Mouse (Mus musculus) CH12.LX (cell line): Measurements from ENCODE around the gene Palm2. TPM values are rescaled to one million over a fixed set of nuclear protein-coding genes. Genes with fewer than 3 reads are reported as not detected.

Experiments
- DNase-seq: peaks from one replicate; pipeline ENCODE4 v3.0.0-alpha.2; 2013; ENCODE audit errors: extremely low read depth
- H3K27ac ChIP-seq: 2 replicates; pipeline ENCODE4 v1.5.1; 2012; ENCODE audit warnings: low read depth, mild to moderate bottlenecking, control low read depth, moderate library complexity; ENCODE audit not compliant: insufficient read depth
- H3K27me3 ChIP-seq: replicated peaks from 2 replicates; pipeline ENCODE3; 2012; ENCODE audit warnings: inconsistent platforms
- H3K36me3 ChIP-seq, 2 experiments: replicated peaks in 1 of 2; 2 replicates each; pipeline versions ENCODE3 to v1.6.1; 2012; ENCODE audit warnings: inconsistent platforms in 1 of 2, low read length in 1 of 2, mild to moderate bottlenecking in 1 of 2, mixed read lengths in 1 of 2, moderate library complexity in 1 of 2; ENCODE audit not compliant: control insufficient read depth in 1 of 2, insufficient read depth in 1 of 2
- H3K4me1 ChIP-seq, 2 experiments: 2 replicates each; pipeline ENCODE4 v1.6.1; 2012; ENCODE audit warnings: inconsistent platforms in 1 of 2, moderate library complexity in 1 of 2; ENCODE audit not compliant: insufficient read depth in 2 of 2, control insufficient read depth in 1 of 2
- H3K4me2 ChIP-seq: 2 replicates; pipeline ENCODE4 v1.6.1; 2012; ENCODE audit warnings: low read depth, mild to moderate bottlenecking, control low read depth; ENCODE audit not compliant: poor library complexity, insufficient read depth, severe bottlenecking
- H3K4me3 ChIP-seq, 3 experiments: fragments of 150-350 bp in 1 of 3; sonication (generic) in 1 of 3; replicated peaks in 1 of 3; 2 replicates each; pipeline versions ENCODE3 to v1.5.1; 2011 to 2012; ENCODE audit warnings: low read depth in 2 of 3, low read length in 2 of 3, mild to moderate bottlenecking in 2 of 3, moderate library complexity in 2 of 3, control low read depth in 1 of 3, improper control_type of control experiment in 1 of 3, inconsistent platforms in 1 of 3, mixed read lengths in 1 of 3; ENCODE audit not compliant: poor library complexity in 1 of 3
- H3K79me2 ChIP-seq: replicated peaks from 2 replicates; pipeline ENCODE4 v1.6.1; 2012; ENCODE audit warnings: mild to moderate bottlenecking, moderate library complexity; ENCODE audit not compliant: control insufficient read depth, poor library complexity, insufficient read depth, severe bottlenecking; ENCODE audit errors: extremely low read depth
- H3K9ac ChIP-seq: 2 replicates; pipeline ENCODE4 v1.6.1; 2012; ENCODE audit warnings: low read depth, mild to moderate bottlenecking, control low read depth, moderate library complexity; ENCODE audit not compliant: insufficient read depth
- H3K9me3 ChIP-seq: replicated peaks from 2 replicates; pipeline ENCODE3; 2012; ENCODE audit warnings: low read length, inconsistent platforms, mixed read lengths
- CHD1 ChIP-seq: IDR thresholded peaks from 2 replicates; pipeline ENCODE4 v1.6.1; 2012; ENCODE audit warnings: low read depth, low read length, improper control_type of control experiment, inconsistent platforms
- CHD2 ChIP-seq: IDR thresholded peaks from 2 replicates; pipeline ENCODE4 v1.6.1; 2011; ENCODE audit warnings: low read length, improper control_type of control experiment
- CTCF ChIP-seq, 2 experiments: IDR thresholded peaks in 1 of 2; conservative IDR thresholded peaks in 1 of 2; 2 replicates each; pipeline ENCODE4 v1.5.1; 2011 to 2012; ENCODE audit warnings: low read depth in 2 of 2, low read length in 2 of 2, improper control_type of control experiment in 1 of 2, inconsistent platforms in 1 of 2, mild to moderate bottlenecking in 1 of 2, moderate library complexity in 1 of 2
- E2F4 ChIP-seq: IDR thresholded peaks from 2 replicates; pipeline ENCODE4 v1.6.1; 2011; ENCODE audit warnings: low read depth, low read length, improper control_type of control experiment; ENCODE audit not compliant: insufficient replicate concordance
- EP300 ChIP-seq: IDR thresholded peaks from 2 replicates; pipeline ENCODE4 v1.6.1; 2011; ENCODE audit warnings: low read length, improper control_type of control experiment
- ETS1 ChIP-seq: conservative IDR thresholded peaks from 2 replicates; pipeline ENCODE4 v1.6.1; 2012; ENCODE audit warnings: low read depth, mild to moderate bottlenecking, inconsistent platforms, low read length, improper control_type of control experiment, moderate library complexity
- HCFC1 ChIP-seq: IDR thresholded peaks from 2 replicates; pipeline ENCODE4 v1.6.1; 2012; ENCODE audit warnings: low read depth, mild to moderate bottlenecking, inconsistent platforms, low read length, improper control_type of control experiment
- IRF4 ChIP-seq: IDR thresholded peaks from 2 replicates; pipeline ENCODE4 v1.6.1; 2014; ENCODE audit warnings: low read depth, mild to moderate bottlenecking, inconsistent platforms, low read length, improper control_type of control experiment
- KAT2A ChIP-seq: IDR thresholded peaks from 2 replicates; pipeline ENCODE4 v1.6.1; 2012; ENCODE audit warnings: low read length, improper control_type of control experiment, inconsistent platforms; ENCODE audit not compliant: insufficient replicate concordance
- MAX ChIP-seq: IDR thresholded peaks from 2 replicates; pipeline ENCODE4 v1.6.1; 2011; ENCODE audit warnings: low read length, improper control_type of control experiment
- MXI1 ChIP-seq: IDR thresholded peaks from 2 replicates; pipeline ENCODE4 v1.6.1; 2011; ENCODE audit warnings: mild to moderate bottlenecking, low read depth, low read length, improper control_type of control experiment
- MYC ChIP-seq: IDR thresholded peaks from 2 replicates; pipeline ENCODE4 v1.6.1; 2011; ENCODE audit warnings: low read depth, mild to moderate bottlenecking, improper control_type of control experiment, low read length
- PAX5 ChIP-seq: IDR thresholded peaks from 2 replicates; pipeline ENCODE4 v1.6.1; 2012; ENCODE audit warnings: low read length, inconsistent platforms, mixed read lengths
- POLR2A ChIP-seq: IDR thresholded peaks from 2 replicates; pipeline ENCODE4 v1.6.1; 2011; ENCODE audit warnings: low read depth, mild to moderate bottlenecking, improper control_type of control experiment, low read length
- SIN3A ChIP-seq: IDR thresholded peaks from 2 replicates; pipeline ENCODE4 v1.6.1; 2012; ENCODE audit warnings: low read length, improper control_type of control experiment, inconsistent platforms
- SMC3 ChIP-seq: IDR thresholded peaks from 2 replicates; pipeline ENCODE4 v1.6.1; 2011; ENCODE audit warnings: low read depth, low read length, improper control_type of control experiment
- TBP ChIP-seq: conservative IDR thresholded peaks from 2 replicates; pipeline ENCODE4 v1.6.1; 2011; ENCODE audit warnings: low read depth, low read length, improper control_type of control experiment
- UBTF ChIP-seq: IDR thresholded peaks from 2 replicates; pipeline ENCODE4 v1.6.1; 2012; ENCODE audit warnings: low read depth, mild to moderate bottlenecking, inconsistent platforms, low read length, improper control_type of control experiment, moderate library complexity
- USF2 ChIP-seq: conservative IDR thresholded peaks from 2 replicates; pipeline ENCODE4 v1.6.1; 2011; ENCODE audit warnings: low read depth, low read length, improper control_type of control experiment
- ZC3H11A ChIP-seq: IDR thresholded peaks from 2 replicates; pipeline ENCODE4 v1.6.1; 2012; ENCODE audit warnings: low read depth, mild to moderate bottlenecking, inconsistent platforms, low read length, improper control_type of control experiment
- ZMIZ1 ChIP-seq: IDR thresholded peaks from 2 replicates; pipeline ENCODE4 v1.6.1; 2012; ENCODE audit warnings: low read depth, mild to moderate bottlenecking, inconsistent platforms, low read length, improper control_type of control experiment
- dilution Hi-C: fragments of 300-500 bp; cut with MboI; formaldehyde crosslinking; loops from 2 replicates; pipeline ENCODE4 v1.14.3; 2020; ENCODE audit warnings: low sequenced_read_pairs; ENCODE audit not compliant: extremely low pct_unique_long_range_greater_than_20kb, extremely low pct_ligation_motif_present
- in situ Hi-C: fragments of 300-500 bp; cut with MboI; formaldehyde crosslinking; loops from 3 replicates; pipeline ENCODE4 v1.14.3; 2019; ENCODE audit warnings: low sequenced_read_pairs, low pct_ligation_motif_present, low pct_unique_long_range_greater_than_20kb, mixed read lengths
- polyA plus RNA-seq: library from polyadenylated mRNA; unstranded; fragments of >175 nt; gene quantifications from 2 replicates; pipeline ENCODE4 v1.2.1, GENCODE M21; 2012; ENCODE audit warnings: low read depth; ENCODE audit not compliant: insufficient read length
- total RNA-seq, 2 experiments: library from RNA; depleted of rRNA; stranded (reverse); fragments of 300-350 nt in 1 of 2; fragments of >200 nt in 1 of 2; gene quantifications; 2 replicates each; pipeline ENCODE4 v1.2.3; 2012 to 2014

The Palm2 gene
- total and polyA plus RNA-seq, 3 experiments = not detected

GRCm38 (mm10) chr4:57570229-57570628, 136.2 kb downstream of the Palm2 start:
- Histone ChIP-seq H3K79me2 (no peaks in the 10 kb centered on the region), H3K9ac (no peak overlapping the region), H3K9me3 (no peaks in the 10 kb centered on the region), H3K27me3 (no peaks in the 10 kb centered on the region), H3K36me3 (no peaks in the 10 kb centered on the region), H3K4me3 (no peak overlapping the region), H3K27ac (no peak overlapping the region), H3K4me1 (0 out of 4 replicates have a peak, but pooled peaks cover 0 to 2% of the 10 kb centered on the region in 2 experiments), H3K4me2 (no peak overlapping the region)
- in situ Hi-C loops = no loop called here
- DNase-seq = no peak
- TF ChIP-seq TBP (no peak), KAT2A (no peak), POLR2A (no peak), E2F4 (no peak), ZC3H11A (no peak), ZMIZ1 (no peak)
- dilution Hi-C loops = no loop called here

- Histone ChIP-seq H3K4me3 (no peak overlapping the region), H3K27ac (no peak overlapping the region), H3K4me2 (no peak overlapping the region), H3K36me3 (no peaks in the 10 kb centered on the region), H3K9ac (no peak overlapping the region), H3K4me1 (0 out of 4 replicates have a peak, but pooled peaks cover 0 to 2% of the 10 kb centered on the region in 2 experiments), H3K79me2 (no peaks in the 10 kb centered on the region), H3K9me3 (no peaks in the 10 kb centered on the region), H3K27me3 (no peaks in the 10 kb centered on the region)
- in situ Hi-C loops (no loop called here), dilution Hi-C loops (no loop called here)
- TF ChIP-seq SMC3 (no peak), ETS1 (no peak), ZMIZ1 (no peak), KAT2A (no peak), EP300 (no peak), MAX (no peak), SIN3A (no peak), MXI1 (no peak), IRF4 (no peak), PAX5 (no peak), CTCF (conservative IDR thresholded peaks at IDR 0.05 in 1 of 2, IDR thresholded peaks at IDR 0.05 in 1 of 2; ENCODE audit: low read depth in 2 of 2, low read length in 2 of 2) (no peak), CHD2 (no peak), HCFC1 (no peak), USF2 (no peak), UBTF (no peak), CHD1 (no peak), TBP (no peak), MYC (no peak)
- DNase-seq = no peak
Measured at GRCm38 (mm10) chr4:57574181-57574580, 140.1 kb downstream of the Palm2 start.
